Mouse (Mus musculus): ENCODE results near the gene Aqp6. TPM values are rescaled to one million over a fixed set of nuclear protein-coding genes. Genes with fewer than 3 reads are reported as not detected.

Aqp6 gene
- total and polyA plus RNA-seq, 2 experiments from 2014 or later = 0.28 to 1.7 TPM

DNA sequence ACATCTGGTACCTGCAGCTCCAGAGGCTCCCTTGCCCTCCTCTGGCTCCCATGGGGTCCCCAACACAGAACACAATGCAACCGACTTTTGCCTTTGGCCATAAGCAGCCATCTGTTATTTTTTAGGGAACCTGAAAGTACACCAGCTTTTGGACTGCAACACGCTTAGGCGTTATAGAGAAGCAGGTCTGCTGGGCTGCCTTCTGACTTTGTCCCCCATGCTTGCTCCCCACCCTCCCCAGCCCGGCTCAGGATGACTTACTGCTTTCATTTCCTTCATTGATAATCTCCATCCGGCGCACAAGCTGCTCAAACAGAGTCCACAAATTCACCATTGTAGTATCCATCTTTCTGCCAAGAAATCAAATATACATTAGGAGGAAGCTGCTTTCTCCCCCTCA is 41.4 kb downstream of the Aqp6 start:
- no peaks in the 10 kb centered on the region for H3K9me3 ChIP-seq (ENCODE audit: low read length)
- TF ChIP-seq CTCF (IDR thresholded peaks at IDR 0.05) = no peak
- H3K4me1 ChIP-seq (ENCODE audit: insufficient read depth, low read length) = peaks cover 10% of the 10 kb centered on the region; the same call in 1 of the 2 replicates
- no peak for DNase-seq (ENCODE audit: low spot score)
- 63% methylated on average over 6 of the region's 6 CpGs for WGBS
- no peak for ATAC-seq (ENCODE audit: low FRiP score)
- H3K4me3 ChIP-seq (ENCODE audit: low read depth, low read length) = no peak overlapping the region
- H3K27me3 ChIP-seq (ENCODE audit: insufficient read depth, low read length) = no peaks in the 10 kb centered on the region
- no peak overlapping the region for H3K4me2 ChIP-seq (ENCODE audit: low read depth, low read length, poor library complexity, severe bottlenecking)
- no peak overlapping the region for H3K9ac ChIP-seq (replicated peaks; ENCODE audit: low read length, poor library complexity, severe bottlenecking)
- H3K36me3 ChIP-seq (ENCODE audit: insufficient read depth, low read length) = no peaks in the 10 kb centered on the region
- no peak overlapping the region for H3K27ac ChIP-seq (ENCODE audit: low read depth, low read length)

DNA sequence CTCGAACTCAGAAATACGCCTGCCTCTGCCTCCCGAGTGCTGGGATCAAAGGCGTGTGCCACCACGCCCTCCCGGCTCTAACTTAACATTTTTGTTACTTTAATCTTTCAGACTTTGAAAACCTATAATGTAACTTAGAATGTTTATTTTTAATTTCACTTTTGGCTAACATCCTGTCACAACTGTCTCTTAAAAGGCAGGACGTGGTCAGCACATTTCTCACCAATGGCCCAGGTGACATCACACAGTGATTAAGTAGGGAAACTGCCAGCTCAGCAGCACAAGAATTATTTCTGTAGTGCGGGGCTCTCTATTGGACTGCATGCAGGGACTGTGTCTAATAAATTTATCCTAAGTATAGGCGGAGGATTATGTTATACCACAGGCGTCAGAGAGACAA is 42.6 kb downstream of the Aqp6 start:
- no peaks in the 10 kb centered on the region for H3K36me3 ChIP-seq (ENCODE audit: insufficient read depth, low read length)
- WGBS = 63% methylated on average over 10 of the region's 10 CpGs
- no peak overlapping the region for H3K9ac ChIP-seq (replicated peaks; ENCODE audit: low read length, poor library complexity, severe bottlenecking)
- H3K27ac ChIP-seq (ENCODE audit: low read depth, low read length) = no peak overlapping the region
- no peak overlapping the region for H3K4me2 ChIP-seq (ENCODE audit: low read depth, low read length, poor library complexity, severe bottlenecking)
- no peaks in the 10 kb centered on the region for H3K9me3 ChIP-seq (ENCODE audit: low read length)
- H3K4me1 ChIP-seq (ENCODE audit: insufficient read depth, low read length) = peaks cover 10% of the 10 kb centered on the region; the same call in 1 of the 2 replicates
- no peak overlapping the region for H3K4me3 ChIP-seq (ENCODE audit: low read depth, low read length)
- TF ChIP-seq CTCF (IDR thresholded peaks at IDR 0.05) = no peak
- H3K27me3 ChIP-seq (ENCODE audit: insufficient read depth, low read length) = no peaks in the 10 kb centered on the region
- DNase-seq (ENCODE audit: low spot score) (no peak), ATAC-seq (ENCODE audit: low FRiP score) (no peak)

DNA sequence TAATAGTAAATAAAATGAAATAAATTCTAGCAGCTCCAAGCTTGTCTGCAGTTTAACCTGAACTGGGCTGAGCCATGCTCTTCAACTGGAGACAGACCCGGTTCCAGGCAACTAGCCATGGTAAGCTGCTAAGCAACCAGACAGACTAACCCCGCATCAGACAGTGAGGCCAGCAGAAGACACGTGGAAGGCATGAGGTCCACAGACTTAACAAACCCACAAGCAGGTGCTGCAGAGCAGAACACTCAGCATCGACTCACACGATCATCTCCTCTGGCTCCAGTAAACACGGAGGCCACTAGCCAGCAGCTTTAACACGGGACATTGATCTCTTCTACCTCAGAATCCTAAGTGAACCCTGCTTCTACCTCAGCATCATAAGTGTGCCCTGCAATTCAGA is 43.6 kb downstream of the Aqp6 start:
- ATAC-seq (ENCODE audit: low FRiP score) (0 out of 2 replicates have a peak, but pooled peaks have one; percentile 56), DNase-seq (ENCODE audit: low spot score) (peak; percentile 65)
- no peaks in the 10 kb centered on the region for H3K9me3 ChIP-seq (ENCODE audit: low read length)
- H3K4me3 ChIP-seq (ENCODE audit: low read depth, low read length) = no peak overlapping the region
- TF ChIP-seq CTCF (IDR thresholded peaks at IDR 0.05) = no peak
- 17% methylated on average over 7 of the region's 7 CpGs for WGBS
- no peaks in the 10 kb centered on the region for H3K36me3 ChIP-seq (ENCODE audit: insufficient read depth, low read length)
- H3K4me1 ChIP-seq (ENCODE audit: insufficient read depth, low read length) = peaks cover 10% of the 10 kb centered on the region; the same call in 1 of the 2 replicates
- peak overlapping the region; percentile 33; the same call in 1 of the 2 replicates for H3K27ac ChIP-seq (ENCODE audit: low read depth, low read length)
- no peak overlapping the region for H3K9ac ChIP-seq (replicated peaks; ENCODE audit: low read length, poor library complexity, severe bottlenecking)
- H3K27me3 ChIP-seq (ENCODE audit: insufficient read depth, low read length) = no peaks in the 10 kb centered on the region
- peak overlapping the region; percentile 1; the same call in 1 of the 2 replicates for H3K4me2 ChIP-seq (ENCODE audit: low read depth, low read length, poor library complexity, severe bottlenecking)

DNA sequence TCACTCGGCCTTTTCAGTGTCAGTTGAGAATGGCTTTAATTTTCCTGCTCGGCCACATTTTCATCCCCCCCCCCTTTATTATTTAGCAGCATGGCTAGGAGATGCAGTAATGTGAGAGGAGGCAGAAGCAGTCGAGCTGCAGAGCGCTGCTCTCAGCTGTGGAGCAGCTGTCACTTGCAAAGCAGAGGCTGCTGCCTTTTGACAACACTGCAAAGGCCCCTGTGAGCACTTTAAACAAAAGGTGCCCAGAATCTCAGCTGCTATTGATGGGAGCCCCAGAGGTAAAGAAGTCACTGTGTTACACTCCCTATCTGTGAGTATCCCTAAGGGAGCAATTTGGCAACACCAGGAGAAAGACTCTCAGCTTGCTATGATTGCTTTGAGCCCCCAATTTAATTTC is 47.1 kb downstream of the Aqp6 start:
- Histone ChIP-seq H3K27ac (ENCODE audit: low read depth, low read length) (peak overlapping the region; percentile 32; the same call in 1 of the 2 replicates), H3K4me3 (ENCODE audit: low read depth, low read length) (no peak overlapping the region), H3K4me1 (ENCODE audit: insufficient read depth, low read length) (peaks cover 10% of the 10 kb centered on the region; the same call in 1 of the 2 replicates), H3K27me3 (ENCODE audit: insufficient read depth, low read length) (no peaks in the 10 kb centered on the region), H3K9me3 (ENCODE audit: low read length) (no peaks in the 10 kb centered on the region), H3K4me2 (ENCODE audit: low read depth, low read length, poor library complexity, severe bottlenecking) (no peak overlapping the region), H3K9ac (replicated peaks; ENCODE audit: low read length, poor library complexity, severe bottlenecking) (no peak overlapping the region), H3K36me3 (ENCODE audit: insufficient read depth, low read length) (no peaks in the 10 kb centered on the region)
- DNase-seq (ENCODE audit: low spot score) (no peak), ATAC-seq (ENCODE audit: low FRiP score) (no peak)
- 11% methylated on average over 4 of the region's 4 CpGs for WGBS
- TF ChIP-seq CTCF (IDR thresholded peaks at IDR 0.05) = no peak

DNA sequence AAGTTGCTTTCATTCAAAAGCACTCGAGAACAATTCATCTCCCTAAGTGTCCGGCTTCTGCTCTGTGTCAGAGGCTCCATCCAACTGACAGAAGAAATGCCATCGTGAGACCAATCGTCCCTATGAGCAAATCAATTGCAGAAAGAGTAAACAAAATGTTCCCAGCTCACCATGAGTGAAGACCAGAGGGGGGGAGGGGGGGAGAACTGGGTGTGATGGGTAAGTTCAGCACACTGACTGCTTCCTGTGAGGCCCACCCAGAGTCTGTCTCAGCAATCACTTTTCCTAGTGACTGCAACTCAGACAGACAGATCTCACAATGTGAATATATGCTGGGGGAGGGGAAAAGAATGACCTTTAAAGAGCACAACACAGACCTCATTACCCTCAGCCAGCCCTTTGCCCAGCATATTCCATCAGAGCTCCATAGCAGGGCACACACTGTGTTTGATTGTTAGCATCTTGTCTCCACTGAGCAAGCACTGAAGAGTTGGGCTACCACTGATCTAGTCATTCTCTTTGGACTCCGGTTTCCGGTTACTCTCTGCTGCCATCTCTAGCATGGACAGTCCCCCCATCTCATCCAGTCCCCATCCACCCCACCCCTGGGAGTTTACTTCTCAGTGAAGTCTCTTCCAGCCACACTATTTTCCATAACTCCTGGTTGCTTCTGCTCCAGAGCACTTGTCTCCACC is 48.0 kb downstream of the Aqp6 start:
- Histone ChIP-seq H3K9ac (replicated peaks; ENCODE audit: low read length, poor library complexity, severe bottlenecking) (no peak overlapping the region), H3K4me2 (ENCODE audit: low read depth, low read length, poor library complexity, severe bottlenecking) (peak overlapping the region; percentile 20), H3K27ac (ENCODE audit: low read depth, low read length) (no peak overlapping the region), H3K36me3 (ENCODE audit: insufficient read depth, low read length) (no peaks in the 10 kb centered on the region), H3K9me3 (ENCODE audit: low read length) (no peaks in the 10 kb centered on the region), H3K4me1 (ENCODE audit: insufficient read depth, low read length) (peaks cover 10% of the 10 kb centered on the region; the same call in 1 of the 2 replicates), H3K27me3 (ENCODE audit: insufficient read depth, low read length) (no peaks in the 10 kb centered on the region), H3K4me3 (ENCODE audit: low read depth, low read length) (no peak overlapping the region)
- TF ChIP-seq CTCF (IDR thresholded peaks at IDR 0.05) = peak; percentile 6; the same call in 1 of the 2 replicates
- ATAC-seq (ENCODE audit: low FRiP score) = no peak
- 29% methylated on average over 6 of the region's 6 CpGs for WGBS
- no peak for DNase-seq (ENCODE audit: low spot score)

DNA sequence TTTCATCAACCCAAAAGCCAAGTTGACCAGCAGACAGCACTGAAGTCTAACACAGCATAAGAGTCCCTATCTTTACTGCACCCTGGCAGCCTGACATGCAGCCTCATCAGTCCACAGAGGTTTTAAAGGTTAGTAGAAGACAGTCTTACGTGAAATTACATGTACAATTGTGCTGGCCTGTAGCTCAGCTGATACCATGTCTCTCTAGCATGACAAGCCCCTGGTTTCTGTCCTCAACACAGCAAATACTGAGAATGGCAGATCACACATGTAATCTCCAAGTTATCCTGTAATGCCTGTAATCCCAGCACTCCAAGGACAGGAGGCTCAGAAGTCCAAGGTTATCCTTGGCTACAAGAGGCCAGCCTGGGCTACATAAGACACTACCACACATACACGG is 49.1 kb downstream of the Aqp6 start:
- Histone ChIP-seq H3K9me3 (ENCODE audit: low read length) (no peaks in the 10 kb centered on the region), H3K36me3 (ENCODE audit: insufficient read depth, low read length) (no peaks in the 10 kb centered on the region), H3K9ac (replicated peaks; ENCODE audit: low read length, poor library complexity, severe bottlenecking) (no peak overlapping the region), H3K27ac (ENCODE audit: low read depth, low read length) (no peak overlapping the region), H3K4me3 (ENCODE audit: low read depth, low read length) (no peak overlapping the region; the same call in 1 of the 2 replicates), H3K27me3 (ENCODE audit: insufficient read depth, low read length) (0 out of 2 replicates have a peak, but pooled peaks cover 8% of the 10 kb centered on the region), H3K4me2 (ENCODE audit: low read depth, low read length, poor library complexity, severe bottlenecking) (peak overlapping the region; percentile 98; the same call in 1 of the 2 replicates), H3K4me1 (ENCODE audit: insufficient read depth, low read length) (peaks cover 6% of the 10 kb centered on the region; the same call in 1 of the 2 replicates)
- WGBS = 40% methylated on average over 2 of the region's 2 CpGs
- TF ChIP-seq CTCF (IDR thresholded peaks at IDR 0.05) = no peak
- DNase-seq (ENCODE audit: low spot score) (no peak), ATAC-seq (ENCODE audit: low FRiP score) (no peak)

Data from midbrain, postnatal 0 days (tissue).